Mouse (Mus musculus) spleen, adult 2 months (tissue): Measurements from ENCODE around the gene Acot9. TPM values are rescaled to one million over a fixed set of nuclear protein-coding genes. Genes with fewer than 3 reads are reported as not detected.

Experiments used
- DNase-seq, 2 experiments: peaks; one replicate each; pipeline versions ENCODE4 v3.0.0 to v3.0.0-alpha.2; 2012 to 2021; ENCODE audit warnings: low spot score in 2 of 2, low read depth in 1 of 2
- H3K27ac ChIP-seq: fragments of 200-500 bp; 2 replicates; pipeline ENCODE4 v1.5.1; 2012; ENCODE audit warnings: low read length, inconsistent platforms; ENCODE audit not compliant: insufficient read depth
- H3K27me3 ChIP-seq: fragments of 200-500 bp; 2 replicates; pipeline ENCODE4 v1.6.1; 2012; ENCODE audit warnings: mild to moderate bottlenecking, moderate library complexity, low read length, inconsistent platforms; ENCODE audit not compliant: control insufficient read depth, insufficient read depth
- H3K36me3 ChIP-seq: fragments of 200-500 bp; 2 replicates; pipeline ENCODE4 v1.6.1; 2012; ENCODE audit warnings: mild to moderate bottlenecking, low read length, inconsistent platforms; ENCODE audit not compliant: control insufficient read depth, insufficient read depth
- H3K4me1 ChIP-seq: fragments of 200-500 bp; 2 replicates; pipeline ENCODE4 v1.6.1; 2011; ENCODE audit warnings: inconsistent platforms; ENCODE audit not compliant: control insufficient read depth, insufficient read depth, insufficient read length
- H3K4me3 ChIP-seq: fragments of 200-500 bp; 2 replicates; pipeline ENCODE4 v1.5.1; 2011; ENCODE audit warnings: mild to moderate bottlenecking, inconsistent platforms; ENCODE audit not compliant: insufficient read depth, insufficient read length; ENCODE audit errors: extremely low read depth
- CTCF ChIP-seq: fragments of 200-500 bp; IDR thresholded peaks from 2 replicates; pipeline ENCODE4 v1.5.1; 2011; ENCODE audit warnings: mild to moderate bottlenecking, inconsistent platforms; ENCODE audit not compliant: insufficient read depth, insufficient read length, insufficient replicate concordance; ENCODE audit errors: extremely low read depth
- POLR2A ChIP-seq: fragments of 200-500 bp; IDR thresholded peaks from 2 replicates; pipeline ENCODE4 v1.6.1; 2011; ENCODE audit warnings: low read depth, low read length, inconsistent platforms
- WGBS: fragments of 180-500 bp; shearing (Covaris S2); methylation state at CpG from one replicate; pipeline ENCODE4 v1.1.7; 2018; 5-methylcytosine and 5-hydroxymethylcytosine counted together
- polyA plus RNA-seq: library from polyadenylated mRNA; depleted of rRNA; stranded (reverse); fragments of >200 nt; gene quantifications from 2 replicates; pipeline ENCODE4 v1.2.3, GENCODE M21; 2012; rRNA removed

The Acot9 gene
- polyA plus RNA-seq, 1 experiment = 6.3 TPM

DNA sequence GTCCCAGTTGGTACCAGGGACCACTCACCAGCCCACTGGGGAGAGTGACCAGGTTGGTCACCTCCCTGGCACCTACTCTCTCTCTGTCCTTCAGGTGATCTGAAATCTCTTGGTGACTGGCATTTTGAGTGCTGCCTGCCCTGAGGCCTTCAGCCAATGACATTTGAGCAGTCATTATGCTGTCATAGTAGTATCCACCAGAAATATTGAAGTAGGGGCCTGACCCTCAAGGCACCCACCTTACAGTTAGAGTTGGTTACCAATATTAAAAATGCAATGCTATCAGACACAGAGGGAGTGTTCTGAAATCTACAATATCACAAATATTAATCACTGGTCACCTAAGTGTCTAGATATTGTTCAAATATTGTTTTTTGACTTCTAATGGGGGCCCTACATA is 78.4 kb downstream of the Acot9 start, which contains the start of gene Prdx4:
Gene Prdx4 (minus strand): TSS at position 101 of the 400 bp plus-strand sequence.
- no peak within 1 kb of the TSS for H3K27ac ChIP-seq
- no peak for DNase-seq
- H3K4me3 ChIP-seq = no peak within 1 kb of the TSS
- H3K36me3 ChIP-seq = no peaks in the 10 kb centered on the region
- H3K27me3 ChIP-seq = no peaks in the 10 kb centered on the region
- TF ChIP-seq POLR2A (no peak), CTCF (no peak)
- no peaks in the 10 kb centered on the region for H3K4me1 ChIP-seq

DNA sequence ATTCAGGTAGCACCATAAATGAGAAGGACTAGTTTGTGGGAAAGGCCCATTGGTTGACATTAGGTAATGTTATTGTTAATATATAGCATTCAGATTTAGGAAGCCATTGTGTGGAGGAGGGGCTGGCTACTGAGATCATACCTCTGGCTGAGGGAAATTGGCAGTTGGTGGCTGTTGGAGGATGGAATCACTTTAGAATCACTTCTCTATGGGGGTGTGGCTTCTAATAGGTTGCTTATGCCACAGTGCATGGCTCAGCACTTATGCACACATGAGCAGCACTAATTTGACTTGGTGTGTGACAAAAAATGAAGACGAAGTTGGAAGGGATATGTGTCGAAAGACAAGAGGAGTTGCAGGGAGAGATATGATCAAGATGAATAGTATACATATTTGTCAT is 84.0 kb downstream of the Acot9 start:
- no peak for DNase-seq
- H3K4me3 ChIP-seq = no peak overlapping the region
- TF ChIP-seq POLR2A = no peak
- no peak for TF ChIP-seq CTCF
- H3K36me3 ChIP-seq = no peaks in the 10 kb centered on the region
- 86% methylated on average over 2 of the region's 2 CpGs for WGBS
- H3K27ac ChIP-seq = no peak overlapping the region
- no peaks in the 10 kb centered on the region for H3K27me3 ChIP-seq
- H3K4me1 ChIP-seq = no peaks in the 10 kb centered on the region

Other genes with a start within 250 kb of the Acot9 start
- gene Magea5, start 199.3 kb upstream of the Acot9 start, polyA plus RNA-seq = not detected in 2 replicates
- gene Magea1, start 172.7 kb upstream of the Acot9 start, polyA plus RNA-seq = not detected in 2 replicates
- gene Magea2, start 168.8 kb upstream of the Acot9 start, polyA plus RNA-seq = not detected in 2 replicates
- gene Cldn34b2, start 134.0 kb upstream of the Acot9 start, polyA plus RNA-seq = not detected in 2 replicates
- gene Sat1, start 46.0 kb upstream of the Acot9 start, polyA plus RNA-seq = 35.3 and 39.7 TPM in 2 replicates
- gene Prdx4, start 78.3 kb downstream of the Acot9 start, polyA plus RNA-seq = 32.3 and 43.7 TPM in 2 replicates